Mouse (Mus musculus) hindbrain, postnatal 0 days (tissue): ENCODE data around the gene Eif4b. TPM values are rescaled to one million over a fixed set of nuclear protein-coding genes. Genes with fewer than 3 reads are reported as not detected.

ENCODE experiments used
- ATAC-seq: fragments of 200-750 bp; cut with Nextera tagmentation; 2 replicates; pipeline ENCODE4 v1.8.0; 2017; ENCODE audit warnings: mild to moderate bottlenecking, moderate TSS enrichment, moderate library complexity
- DNase-seq: peaks from one replicate; pipeline ENCODE4 v3.0.0-alpha.2; 2015; ENCODE audit warnings: low spot score
- H3K27ac ChIP-seq: fragments of 300-500 bp; sonication (generic); 2 replicates; pipeline ENCODE4 v1.5.1; 2014; ENCODE audit warnings: mild to moderate bottlenecking
- H3K27me3 ChIP-seq: fragments of 300-500 bp; sonication (generic); 2 replicates; pipeline ENCODE4 v1.6.1; 2014; ENCODE audit warnings: low read length, mixed read lengths; ENCODE audit not compliant: insufficient read depth
- H3K36me3 ChIP-seq: fragments of 300-500 bp; sonication (generic); 2 replicates; pipeline ENCODE4 v1.6.1; 2014; ENCODE audit warnings: low read length, mixed read lengths; ENCODE audit not compliant: insufficient read depth
- H3K4me1 ChIP-seq: fragments of 300-500 bp; sonication (generic); 2 replicates; pipeline ENCODE4 v1.6.1; 2014; ENCODE audit warnings: antibody characterized with exemption, low read length, mixed read lengths; ENCODE audit not compliant: insufficient read depth
- H3K4me2 ChIP-seq: fragments of 300-500 bp; sonication (generic); 2 replicates; pipeline ENCODE4 v1.6.1; 2014; ENCODE audit warnings: low read depth, mild to moderate bottlenecking, low read length, moderate library complexity, mixed read lengths
- H3K4me3 ChIP-seq: fragments of 300-500 bp; sonication (generic); 2 replicates; pipeline ENCODE4 v1.5.1; 2014; ENCODE audit warnings: low read length
- H3K9ac ChIP-seq: fragments of 300-500 bp; sonication (generic); replicated peaks from 2 replicates; pipeline ENCODE4 v1.6.1; 2014; ENCODE audit warnings: mild to moderate bottlenecking, low read length, moderate library complexity, mixed read lengths
- H3K9me3 ChIP-seq: fragments of 300-500 bp; sonication (generic); 2 replicates; pipeline ENCODE4 v1.6.1; 2016; ENCODE audit warnings: low read length, mixed read lengths
- CTCF ChIP-seq: IDR thresholded peaks from 2 replicates; pipeline ENCODE4 v1.5.1; 2016; ENCODE audit warnings: antibody characterized with exemption, control low read depth, low read depth
- WGBS: fragments of 180-500 bp; shearing (Covaris S2); extraction: QIAGEN DNeasy Blood & Tissue Kit; methylation state at CpG from one replicate; pipeline ENCODE4 v1.1.7; 2014; 5-methylcytosine and 5-hydroxymethylcytosine counted together
- polyA plus RNA-seq: library from polyadenylated mRNA; unstranded; fragments of >200 nt; fragmentation: Nextera tagmentation; extraction: Ambion mirVana; gene quantifications from 2 replicates; pipeline ENCODE4 v1.2.1, GENCODE M21; 2015
- total RNA-seq: library from RNA; depleted of rRNA; stranded (reverse); fragments of >200 nt; gene quantifications from 2 replicates; pipeline ENCODE4 v1.2.3, GENCODE M21; 2014

The Eif4b gene
- total and polyA plus RNA-seq, 2 experiments from 2014 or later, result 65.1 to 114 TPM

- peaks cover 17% of the 10 kb centered on the region for H3K4me1 ChIP-seq
- 82% methylated on average over 5 of the region's 5 CpGs for WGBS
- H3K9me3 ChIP-seq, result no peaks in the 10 kb centered on the region
- DNase-seq (no peak), ATAC-seq (no peak)
- no peak for TF ChIP-seq CTCF
- H3K27me3 ChIP-seq, result no peaks in the 10 kb centered on the region
- H3K4me3 ChIP-seq, result no peak overlapping the region
- 0 out of 2 replicates have a peak overlapping the region, but pooled peaks have one; percentile 41 for H3K27ac ChIP-seq
- no peak overlapping the region for H3K9ac ChIP-seq
- peaks cover 34% of the 10 kb centered on the region for H3K36me3 ChIP-seq
- H3K4me2 ChIP-seq, result no peak overlapping the region
Observed at GRCm38 (mm10) chr15:102120530-102120929, 47.0 kb downstream of the Eif4b start.

DNA sequence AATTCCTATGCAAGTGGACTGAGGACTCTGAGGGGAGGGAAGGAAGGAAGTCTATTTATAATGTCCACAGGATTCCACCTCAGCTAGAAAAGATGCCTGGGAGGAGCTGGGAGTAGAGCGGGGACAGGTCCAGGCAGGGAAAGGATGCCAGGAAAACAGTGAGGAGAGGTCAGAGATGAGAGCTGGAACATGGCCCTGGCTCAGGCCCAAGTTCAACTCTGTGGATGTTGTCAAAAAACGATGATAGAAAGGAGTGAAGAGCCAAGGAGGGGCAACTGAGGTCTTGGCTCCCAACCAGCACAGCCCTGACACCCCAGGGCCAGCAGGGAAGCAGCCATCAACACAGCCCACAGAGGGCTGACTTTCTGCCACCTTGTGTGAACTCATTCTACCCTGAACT lies 52.7 kb downstream of the Eif4b start:
- DNase-seq (no peak), ATAC-seq (no peak)
- no peak overlapping the region for H3K4me2 ChIP-seq
- WGBS, result 31% methylated on average over 2 of the region's 2 CpGs
- H3K27me3 ChIP-seq, result no peaks in the 10 kb centered on the region
- no peak overlapping the region for H3K4me3 ChIP-seq
- H3K4me1 ChIP-seq, result no peaks in the 10 kb centered on the region
- no peak overlapping the region for H3K27ac ChIP-seq
- H3K9me3 ChIP-seq, result no peaks in the 10 kb centered on the region
- H3K9ac ChIP-seq, result no peak overlapping the region
- peaks cover 50% of the 10 kb centered on the region for H3K36me3 ChIP-seq
- no peak for TF ChIP-seq CTCF

GRCm38 (mm10) chr15:102133314-102133713 lies 59.7 kb downstream of the Eif4b start:
- WGBS, result 82% methylated on average over 9 of the region's 9 CpGs
- Histone ChIP-seq H3K4me3 (no peak overlapping the region), H3K36me3 (peaks cover 37% of the 10 kb centered on the region), H3K27ac (no peak overlapping the region), H3K27me3 (no peaks in the 10 kb centered on the region), H3K9me3 (no peaks in the 10 kb centered on the region), H3K4me2 (no peak overlapping the region), H3K4me1 (peaks cover 6% of the 10 kb centered on the region; the same call in 1 of the 2 replicates), H3K9ac (no peak overlapping the region)
- TF ChIP-seq CTCF, result no peak
- no peak for ATAC-seq
- no peak for DNase-seq

DNA sequence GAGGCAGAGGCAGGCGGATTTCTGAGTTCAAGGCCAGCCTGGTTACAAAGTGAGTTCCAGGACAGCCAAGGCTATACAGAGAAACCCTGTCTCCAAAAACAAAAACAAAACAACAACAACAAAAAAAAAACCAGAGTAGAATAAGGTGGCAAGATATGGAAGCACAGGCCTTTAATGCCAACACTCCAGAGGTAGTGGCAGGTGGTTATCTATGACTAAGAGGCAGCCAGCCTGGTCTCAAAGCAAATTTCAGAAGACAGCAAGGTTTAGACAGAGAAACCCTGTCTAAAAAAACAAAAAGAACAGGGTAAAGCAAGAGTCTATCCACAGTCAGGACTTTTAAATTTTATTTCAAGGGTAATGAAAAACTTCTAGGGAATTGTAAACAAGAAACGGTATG lies 61.1 kb downstream of the Eif4b start:
- Histone ChIP-seq H3K27ac (no peak overlapping the region), H3K4me1 (peaks cover 6% of the 10 kb centered on the region; the same call in 1 of the 2 replicates), H3K9me3 (no peaks in the 10 kb centered on the region), H3K36me3 (peaks cover 26% of the 10 kb centered on the region), H3K4me2 (peak overlapping the region; percentile 79), H3K4me3 (no peak overlapping the region), H3K9ac (no peak overlapping the region; the same call in 1 of the 2 replicates), H3K27me3 (no peaks in the 10 kb centered on the region)
- DNase-seq (no peak), ATAC-seq (no peak)
- TF ChIP-seq CTCF, result no peak
- 89% methylated on average over 2 of the region's 2 CpGs for WGBS

DNA sequence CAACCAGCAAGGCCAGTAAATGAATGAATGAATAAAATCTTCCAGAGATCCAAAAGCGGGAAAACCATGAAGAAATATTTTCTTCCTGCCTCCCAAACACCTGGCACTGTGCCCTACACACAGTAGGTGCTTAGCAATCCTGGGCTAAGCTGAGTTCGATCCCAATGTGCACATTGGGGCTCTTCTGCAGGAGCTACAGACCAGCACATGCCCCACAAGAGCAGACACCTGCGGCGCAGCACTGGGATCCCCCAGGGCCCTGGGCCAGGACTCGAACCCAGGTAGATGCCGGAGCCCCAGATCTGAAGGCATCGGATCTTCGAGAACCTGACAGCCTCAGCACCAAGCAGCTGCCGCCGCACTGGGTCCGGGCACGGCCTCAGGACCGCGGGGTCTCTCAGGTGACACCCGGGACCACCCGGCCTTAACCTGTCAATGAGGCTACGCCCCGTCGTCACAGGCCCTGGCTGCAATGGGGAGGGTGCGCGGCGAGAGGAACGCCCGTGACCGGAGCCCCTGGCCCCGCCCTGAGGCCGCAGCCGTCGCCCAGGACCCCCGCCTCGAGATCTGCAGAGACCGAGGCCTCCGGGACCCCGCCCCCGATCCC lies 62.1 kb downstream of the Eif4b start:
- TF ChIP-seq CTCF, result no peak
- Histone ChIP-seq H3K36me3 (peaks cover 17% of the 10 kb centered on the region), H3K27me3 (no peaks in the 10 kb centered on the region), H3K27ac (peak overlapping the region; percentile 87), H3K4me3 (peak overlapping the region; percentile 84), H3K9ac (peak overlapping the region; percentile 94), H3K4me1 (peaks cover 6% of the 10 kb centered on the region; the same call in 1 of the 2 replicates), H3K9me3 (no peaks in the 10 kb centered on the region), H3K4me2 (peak overlapping the region; percentile 79)
- DNase-seq (no peak), ATAC-seq (peak; percentile 80)
- 2% methylated on average over 35 of the region's 35 CpGs for WGBS

DNA sequence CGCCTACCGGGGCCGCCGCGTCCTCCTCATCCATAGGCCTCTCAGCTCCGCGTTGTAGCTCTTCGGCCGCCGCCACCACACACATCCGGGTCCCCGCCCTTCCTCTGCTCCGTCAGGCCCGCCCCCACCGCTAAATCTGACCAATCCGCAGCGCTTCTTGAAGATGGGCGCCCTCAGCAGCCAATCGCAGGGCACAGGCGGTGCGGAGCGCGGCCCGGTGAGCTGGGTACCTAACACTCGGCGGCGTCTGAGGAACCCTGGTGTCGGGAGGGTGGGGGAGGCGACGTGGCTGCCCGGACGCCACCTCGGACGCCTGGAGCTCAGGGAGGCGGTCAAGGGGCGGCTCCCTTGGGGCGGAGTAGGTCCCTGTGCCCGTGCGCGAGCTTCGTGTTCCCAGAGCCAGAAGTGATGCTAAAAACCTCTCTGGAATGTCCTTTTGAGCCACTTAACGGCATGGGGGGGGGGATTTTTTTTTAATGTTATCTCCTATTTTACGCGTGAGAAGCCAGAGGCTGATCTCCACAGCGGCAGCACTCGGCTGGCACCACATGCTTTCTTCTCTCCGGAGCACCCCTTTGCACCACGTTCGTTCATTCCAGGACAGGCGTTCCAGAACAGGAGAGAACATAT lies 62.7 kb downstream of the Eif4b start, which contains the start of gene Spryd3:
Gene Spryd3, minus strand, starts transcription at position 106 of the 630 bp plus-strand sequence.
- Histone ChIP-seq H3K36me3 (peaks cover 10% of the 10 kb centered on the region), H3K4me2 (peak within 1 kb of the TSS; percentile 79), H3K4me3 (peak within 1 kb of the TSS; percentile 84), H3K27ac (peak within 1 kb of the TSS; percentile 87), H3K27me3 (no peaks in the 10 kb centered on the region), H3K9me3 (no peaks in the 10 kb centered on the region), H3K4me1 (peaks cover 6% of the 10 kb centered on the region; the same call in 1 of the 2 replicates), H3K9ac (peak within 1 kb of the TSS; percentile 94)
- no peak for TF ChIP-seq CTCF
- DNase-seq (peak; percentile 97), ATAC-seq (peak; percentile 100)
- under 1% methylated on average over 50 of the region's 50 CpGs for WGBS

- WGBS, result 88% methylated on average over 5 of the region's 5 CpGs
- no peak overlapping the region for H3K27ac ChIP-seq
- no peak overlapping the region for H3K4me3 ChIP-seq
- H3K9me3 ChIP-seq, result no peaks in the 10 kb centered on the region
- H3K9ac ChIP-seq, result no peak overlapping the region
- ATAC-seq, result no peak
- no peak for TF ChIP-seq CTCF
- H3K4me1 ChIP-seq, result peaks cover 6% of the 10 kb centered on the region; the same call in 1 of the 2 replicates
- no peaks in the 10 kb centered on the region for H3K36me3 ChIP-seq
- peaks cover 3% of the 10 kb centered on the region; the same call in 1 of the 2 replicates for H3K27me3 ChIP-seq
- DNase-seq, result no peak
- no peak overlapping the region for H3K4me2 ChIP-seq
Observed at GRCm38 (mm10) chr15:102141120-102141519, 67.5 kb downstream of the Eif4b start.
